Mouse (Mus musculus) limb, embryonic 12.5 days (tissue): ENCODE data around the gene Lpin1. TPM values are rescaled to one million over a fixed set of nuclear protein-coding genes. Genes with fewer than 3 reads are reported as not detected.

Source experiments
- ATAC-seq: fragments of 200-750 bp; cut with Nextera tagmentation; 2 replicates; pipeline ENCODE4 v1.8.0; 2017; ENCODE audit warnings: low read depth, moderate TSS enrichment; ENCODE audit not compliant: insufficient number of reproducible peaks, insufficient read depth, low FRiP score, low TSS enrichment
- H3K27ac ChIP-seq: fragments of 300-500 bp; sonication (generic); 2 replicates; pipeline ENCODE4 v1.5.1; 2016; ENCODE audit warnings: mild to moderate bottlenecking, moderate library complexity
- H3K27me3 ChIP-seq: fragments of 300-500 bp; sonication (generic); 2 replicates; pipeline ENCODE4 v1.6.1; 2016; ENCODE audit warnings: mild to moderate bottlenecking, moderate library complexity
- H3K36me3 ChIP-seq: fragments of 300-500 bp; sonication (generic); 2 replicates; pipeline ENCODE4 v1.6.1; 2016; ENCODE audit warnings: mild to moderate bottlenecking, moderate library complexity
- H3K4me1 ChIP-seq: fragments of 300-500 bp; sonication (generic); replicated peaks from 2 replicates; pipeline ENCODE4 v1.6.1; 2016
- H3K4me2 ChIP-seq: fragments of 300-500 bp; sonication (generic); 2 replicates; pipeline ENCODE4 v1.6.1; 2016; ENCODE audit warnings: mild to moderate bottlenecking, moderate library complexity
- H3K4me3 ChIP-seq: fragments of 300-500 bp; sonication (generic); replicated peaks from 2 replicates; pipeline ENCODE4 v1.5.1; 2016; ENCODE audit warnings: mild to moderate bottlenecking
- H3K9ac ChIP-seq: fragments of 300-500 bp; sonication (generic); replicated peaks from 2 replicates; pipeline ENCODE4 v1.6.1; 2016; ENCODE audit warnings: mild to moderate bottlenecking, moderate library complexity
- H3K9me3 ChIP-seq: fragments of 300-500 bp; sonication (generic); 2 replicates; pipeline ENCODE4 v1.6.1; 2016; ENCODE audit warnings: mild to moderate bottlenecking, moderate library complexity
- WGBS: fragments of 180-500 bp; shearing (Covaris S2); methylation state at CpG from one replicate; pipeline ENCODE4 v1.1.7; 2016; 5-methylcytosine and 5-hydroxymethylcytosine counted together
- polyA plus RNA-seq: library from polyadenylated mRNA; unstranded; fragments of >200 nt; fragmentation: Nextera tagmentation; extraction: Ambion mirVana; gene quantifications from 2 replicates; pipeline ENCODE4 v1.2.1, GENCODE M21; 2016

Lpin1 gene
- polyA plus RNA-seq, 1 experiment from 2014 or later, result 6.5 TPM

DNA sequence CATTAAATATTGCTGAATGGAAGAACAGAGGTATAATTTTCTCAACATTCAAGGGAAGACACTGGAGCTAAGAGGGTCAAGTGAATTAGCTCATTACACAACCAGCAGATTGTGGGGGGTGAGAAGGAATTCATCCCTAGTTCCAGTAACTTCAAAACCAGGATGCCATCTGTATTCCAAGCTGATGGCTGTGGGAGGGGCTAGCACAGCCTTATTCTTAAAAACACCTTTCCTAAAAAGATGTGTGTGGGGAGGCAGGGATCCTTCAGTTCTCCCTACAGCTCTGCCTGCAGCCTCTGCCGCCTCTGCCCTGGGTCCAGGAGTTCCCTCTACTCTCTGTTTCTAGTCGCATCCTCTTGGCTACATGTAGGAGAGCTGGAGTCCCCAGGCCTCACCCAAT lies 5.0 kb upstream of the Lpin1 start:
- Histone ChIP-seq H3K4me2 (no peak overlapping the region), H3K27me3 (no peaks in the 10 kb centered on the region), H3K27ac (no peak overlapping the region), H3K4me1 (peaks cover 7% of the 10 kb centered on the region), H3K9me3 (no peaks in the 10 kb centered on the region), H3K36me3 (no peaks in the 10 kb centered on the region), H3K4me3 (no peak overlapping the region), H3K9ac (no peak overlapping the region)
- WGBS, result 73% methylated on average over 2 of the region's 2 CpGs
- ATAC-seq, result no peak

DNA sequence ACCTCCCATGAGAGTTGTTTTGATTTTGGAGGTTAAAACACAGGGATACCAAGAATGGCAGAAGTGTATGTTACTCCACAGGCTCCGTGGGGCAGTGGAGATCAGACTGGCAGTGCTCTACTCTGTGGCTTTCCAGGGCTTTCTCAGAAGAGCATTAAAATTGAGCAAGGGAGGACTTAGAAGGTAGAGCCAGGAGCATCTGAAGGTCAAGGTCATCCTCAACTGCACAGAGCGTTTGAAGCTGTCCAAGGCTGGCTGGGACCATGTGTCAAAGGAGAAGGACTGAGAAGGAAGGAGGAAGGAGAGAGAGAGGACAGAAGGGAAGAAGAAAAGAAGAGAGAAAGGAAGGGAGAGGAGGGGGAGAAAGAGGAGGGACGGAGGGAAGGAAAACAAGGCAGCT lies 3.8 kb upstream of the Lpin1 start:
- 68% methylated on average over 3 of the region's 3 CpGs for WGBS
- Histone ChIP-seq H3K27ac (no peak overlapping the region), H3K4me1 (peaks cover 7% of the 10 kb centered on the region), H3K9ac (no peak overlapping the region), H3K27me3 (no peaks in the 10 kb centered on the region), H3K4me3 (no peak overlapping the region), H3K4me2 (no peak overlapping the region), H3K36me3 (no peaks in the 10 kb centered on the region), H3K9me3 (no peaks in the 10 kb centered on the region)
- ATAC-seq, result no peak

DNA sequence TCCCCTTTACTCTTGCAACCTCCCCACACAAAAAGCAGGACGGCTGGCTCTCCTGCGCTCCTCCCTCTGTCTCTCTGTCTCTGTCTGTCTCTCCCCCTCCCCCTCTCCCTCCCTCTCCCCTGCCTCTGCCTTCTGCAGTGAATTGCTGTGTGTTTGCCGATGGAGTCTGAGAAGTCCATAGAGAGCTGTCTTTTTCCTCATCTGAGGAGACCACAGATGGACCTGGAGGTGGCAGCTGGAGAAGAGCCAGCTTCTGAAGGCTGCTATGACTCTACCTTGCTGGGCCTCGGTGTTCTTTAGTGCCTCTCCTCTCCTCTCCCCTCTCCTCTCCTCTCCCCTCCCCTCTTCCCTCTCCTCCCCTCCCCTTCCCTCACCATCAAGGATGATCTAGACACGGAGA lies 5.1 kb downstream of the Lpin1 start:
- H3K36me3 ChIP-seq, result no peaks in the 10 kb centered on the region
- WGBS, result 79% methylated on average over 5 of the region's 5 CpGs
- no peak overlapping the region for H3K4me3 ChIP-seq
- H3K9ac ChIP-seq, result no peak overlapping the region
- no peak overlapping the region for H3K27ac ChIP-seq
- H3K4me2 ChIP-seq, result no peak overlapping the region
- H3K4me1 ChIP-seq, result no peaks in the 10 kb centered on the region
- H3K9me3 ChIP-seq, result 0 out of 2 replicates have a peak, but pooled peaks cover 6% of the 10 kb centered on the region
- H3K27me3 ChIP-seq, result no peaks in the 10 kb centered on the region
- ATAC-seq, result no peak

DNA sequence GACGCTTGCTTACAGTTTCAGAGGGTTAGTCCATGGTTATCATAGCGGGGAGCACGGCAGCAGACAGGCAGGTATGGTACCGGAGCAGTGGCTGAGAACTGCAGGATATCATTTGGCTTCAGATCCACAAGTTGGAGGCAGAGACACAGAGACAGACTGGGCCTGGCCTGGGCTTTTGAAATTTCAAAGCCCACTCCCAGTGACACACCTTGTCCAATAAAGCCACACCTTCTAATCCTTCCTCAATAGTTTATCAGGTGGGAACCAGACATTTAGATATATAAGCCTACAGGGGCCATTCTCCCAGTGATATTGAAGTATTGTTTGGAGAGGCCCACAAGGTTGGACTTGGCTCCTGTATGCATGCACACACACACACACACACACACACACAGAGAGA lies 8.5 kb downstream of the Lpin1 start:
- Histone ChIP-seq H3K9ac (no peak overlapping the region), H3K4me1 (no peaks in the 10 kb centered on the region), H3K9me3 (no peaks in the 10 kb centered on the region), H3K4me3 (no peak overlapping the region), H3K27me3 (no peaks in the 10 kb centered on the region), H3K4me2 (no peak overlapping the region), H3K27ac (no peak overlapping the region), H3K36me3 (no peaks in the 10 kb centered on the region)
- no peak for ATAC-seq
- WGBS, result 85% methylated on average over 4 of the region's 4 CpGs

DNA sequence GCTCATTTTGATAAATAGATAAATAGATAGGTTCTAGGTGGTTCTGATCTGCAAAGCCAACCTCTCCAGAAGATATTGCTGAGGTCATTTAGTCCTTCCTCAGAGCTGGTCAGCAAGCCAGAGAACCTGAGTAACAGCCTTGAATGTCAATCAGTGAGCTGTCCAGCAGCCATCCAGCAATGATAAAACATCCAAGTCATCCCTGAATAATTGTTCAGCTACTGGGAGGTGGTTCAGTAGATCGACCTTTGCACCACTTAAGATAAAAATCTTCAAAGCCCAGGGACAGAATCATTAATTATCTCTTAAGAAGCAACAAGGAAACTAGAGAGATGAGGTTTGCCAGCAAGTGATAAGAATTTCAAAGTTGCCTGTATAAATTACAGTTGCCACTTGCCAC lies 10.4 kb downstream of the Lpin1 start:
- Histone ChIP-seq H3K27me3 (no peaks in the 10 kb centered on the region), H3K4me2 (no peak overlapping the region), H3K4me3 (no peak overlapping the region), H3K36me3 (no peaks in the 10 kb centered on the region), H3K9ac (no peak overlapping the region), H3K9me3 (no peaks in the 10 kb centered on the region), H3K4me1 (no peaks in the 10 kb centered on the region), H3K27ac (no peak overlapping the region)
- no peak for ATAC-seq
- 43% methylated on average over 1 of the region's 1 CpGs for WGBS

DNA sequence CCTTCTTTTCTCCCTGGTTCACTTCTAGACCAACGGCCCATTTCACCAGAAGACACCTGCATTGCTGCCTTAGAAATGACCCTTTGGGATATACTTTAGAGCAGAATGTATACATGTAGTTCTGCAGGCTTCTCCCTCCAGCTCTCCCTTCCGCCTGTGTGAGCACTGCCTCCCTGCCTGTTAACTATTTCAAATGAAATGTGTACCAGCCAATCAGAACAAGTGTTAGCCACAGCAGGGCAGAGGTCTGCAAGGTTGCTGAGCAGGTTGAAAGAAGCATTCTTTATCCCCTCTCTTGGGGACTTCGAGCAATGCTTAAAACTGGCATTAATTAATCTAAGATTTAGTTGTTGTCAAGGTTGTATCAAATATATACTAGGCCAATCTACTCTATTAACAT lies 11.4 kb downstream of the Lpin1 start:
- WGBS, result 70% methylated on average over 3 of the region's 3 CpGs
- no peak for ATAC-seq
- no peak overlapping the region for H3K9ac ChIP-seq
- no peak overlapping the region for H3K27ac ChIP-seq
- no peaks in the 10 kb centered on the region for H3K9me3 ChIP-seq
- no peaks in the 10 kb centered on the region for H3K4me1 ChIP-seq
- no peaks in the 10 kb centered on the region for H3K27me3 ChIP-seq
- H3K4me2 ChIP-seq, result no peak overlapping the region
- H3K36me3 ChIP-seq, result no peaks in the 10 kb centered on the region
- H3K4me3 ChIP-seq, result no peak overlapping the region

DNA sequence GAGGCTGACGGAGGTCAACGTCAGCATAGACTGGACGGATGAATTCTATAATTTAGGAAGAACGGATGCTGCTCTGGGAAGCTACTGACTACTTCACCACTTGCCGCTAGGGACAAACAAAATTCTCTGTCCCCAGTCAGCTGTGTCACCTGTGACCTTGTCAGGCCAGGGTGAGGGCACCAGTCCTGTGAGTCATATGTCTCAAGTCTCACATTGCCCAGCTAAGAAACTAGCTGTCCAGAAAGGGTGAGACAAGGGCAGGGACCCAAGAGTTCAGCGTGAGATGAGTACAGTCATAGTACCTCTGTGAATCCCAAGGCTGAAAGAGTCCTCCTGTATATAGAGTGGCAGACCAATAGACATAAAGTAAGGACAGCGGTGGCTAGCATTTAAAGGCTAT lies 17.0 kb downstream of the Lpin1 start:
- Histone ChIP-seq H3K9ac (no peak overlapping the region), H3K4me2 (no peak overlapping the region), H3K4me3 (no peak overlapping the region), H3K27ac (no peak overlapping the region), H3K4me1 (peaks cover 31% of the 10 kb centered on the region), H3K36me3 (no peaks in the 10 kb centered on the region), H3K9me3 (no peaks in the 10 kb centered on the region), H3K27me3 (no peaks in the 10 kb centered on the region)
- no peak for ATAC-seq
- WGBS, result 91% methylated on average over 7 of the region's 7 CpGs

DNA sequence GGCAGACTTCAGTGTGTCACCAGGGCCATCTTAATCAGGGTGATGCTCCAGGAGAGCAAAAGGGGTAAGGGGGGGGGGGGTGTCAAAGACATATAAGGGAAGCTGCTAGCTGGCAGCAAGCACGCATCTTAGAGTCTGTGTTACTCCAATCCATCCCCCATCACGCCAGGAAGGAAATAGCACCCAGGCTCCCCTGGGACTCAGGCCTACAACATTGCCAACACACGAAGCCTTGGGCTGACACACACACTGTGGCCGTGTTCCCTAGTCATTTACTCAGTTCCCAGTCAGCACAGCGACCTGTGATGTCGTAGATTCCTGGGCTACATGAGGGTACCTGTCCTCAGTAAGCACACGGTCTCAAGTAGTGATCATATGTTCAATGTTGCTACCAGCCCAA lies 17.8 kb downstream of the Lpin1 start:
- Histone ChIP-seq H3K4me3 (no peak overlapping the region), H3K27me3 (no peaks in the 10 kb centered on the region), H3K27ac (no peak overlapping the region), H3K4me1 (peaks cover 38% of the 10 kb centered on the region), H3K4me2 (no peak overlapping the region), H3K9ac (no peak overlapping the region), H3K36me3 (no peaks in the 10 kb centered on the region), H3K9me3 (no peaks in the 10 kb centered on the region)
- 80% methylated on average over 7 of the region's 7 CpGs for WGBS
- ATAC-seq, result no peak

DNA sequence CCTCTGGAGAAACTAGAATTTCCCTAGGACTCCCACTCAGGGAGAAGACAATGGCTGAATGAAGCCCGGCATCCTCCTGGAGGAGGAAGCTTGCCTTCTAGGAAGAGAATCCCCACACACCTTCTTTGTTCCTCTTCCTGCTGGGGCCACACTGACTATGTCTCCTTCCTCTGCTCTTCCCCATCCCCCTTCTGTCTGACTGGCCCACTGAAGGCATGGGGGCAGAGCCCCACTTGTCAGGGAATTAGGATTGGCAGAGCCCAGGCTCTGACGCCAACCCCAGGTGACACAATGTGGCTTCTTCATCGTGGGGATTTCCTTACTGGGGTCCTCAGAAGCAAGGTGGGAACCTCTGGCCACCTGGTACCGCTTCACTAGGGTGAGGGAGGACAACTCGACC lies 18.3 kb downstream of the Lpin1 start:
- 70% methylated on average over 5 of the region's 5 CpGs for WGBS
- H3K4me2 ChIP-seq, result peak overlapping the region; percentile 57; the same call in 1 of the 2 replicates
- H3K4me1 ChIP-seq, result peaks cover 43% of the 10 kb centered on the region
- ATAC-seq, result no peak
- no peaks in the 10 kb centered on the region for H3K27me3 ChIP-seq
- no peaks in the 10 kb centered on the region for H3K36me3 ChIP-seq
- 0 out of 2 replicates have a peak overlapping the region, but pooled peaks have one; percentile 80 for H3K27ac ChIP-seq
- H3K4me3 ChIP-seq, result no peak overlapping the region
- no peaks in the 10 kb centered on the region for H3K9me3 ChIP-seq
- H3K9ac ChIP-seq, result no peak overlapping the region

DNA sequence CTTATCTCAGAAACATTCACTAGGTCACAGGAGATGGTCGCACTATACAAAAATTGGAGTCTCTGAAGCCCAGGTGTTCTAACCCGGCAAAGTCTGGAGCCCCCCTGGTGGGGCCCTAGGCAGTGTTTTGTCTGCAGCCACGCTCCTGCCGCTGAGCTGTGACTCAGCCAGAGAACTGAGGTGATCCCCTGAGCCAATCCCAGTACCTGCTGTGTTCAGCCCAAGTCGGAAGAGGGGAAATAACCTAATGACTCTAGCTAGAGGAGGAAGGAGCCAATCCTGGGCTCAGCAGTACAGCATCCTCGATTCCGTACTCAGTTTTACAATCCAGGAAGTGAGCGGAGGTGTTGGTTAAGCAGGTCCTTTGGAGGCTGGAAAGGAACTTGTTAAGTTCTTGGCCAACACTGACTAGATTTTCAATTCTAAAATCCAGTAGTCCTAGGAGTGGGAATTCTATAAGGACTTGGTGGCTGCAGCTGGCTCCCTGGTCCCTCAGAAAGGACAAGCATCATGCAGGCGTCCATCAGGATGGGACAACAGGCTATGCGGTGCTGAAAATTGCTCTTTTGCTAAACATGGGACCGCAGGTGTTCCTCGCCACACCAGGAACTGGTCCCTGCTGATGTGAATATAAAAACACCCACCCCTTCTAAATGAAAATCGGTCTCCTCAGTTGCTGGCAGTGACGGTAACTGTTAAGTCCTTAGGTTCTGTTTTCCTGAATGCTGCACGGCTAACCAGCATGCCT lies 19.1 kb downstream of the Lpin1 start:
- peak overlapping the region; percentile 31 for H3K4me3 ChIP-seq
- peak; percentile 90 for ATAC-seq
- 0 out of 2 replicates have a peak overlapping the region, but pooled peaks have one; percentile 13 for H3K9ac ChIP-seq
- H3K27ac ChIP-seq, result peak overlapping the region; percentile 80
- peaks cover 43% of the 10 kb centered on the region for H3K4me1 ChIP-seq
- no peaks in the 10 kb centered on the region for H3K9me3 ChIP-seq
- no peaks in the 10 kb centered on the region for H3K27me3 ChIP-seq
- WGBS, result 4% methylated on average over 15 of the region's 15 CpGs
- H3K4me2 ChIP-seq, result peak overlapping the region; percentile 57
- no peaks in the 10 kb centered on the region for H3K36me3 ChIP-seq

DNA sequence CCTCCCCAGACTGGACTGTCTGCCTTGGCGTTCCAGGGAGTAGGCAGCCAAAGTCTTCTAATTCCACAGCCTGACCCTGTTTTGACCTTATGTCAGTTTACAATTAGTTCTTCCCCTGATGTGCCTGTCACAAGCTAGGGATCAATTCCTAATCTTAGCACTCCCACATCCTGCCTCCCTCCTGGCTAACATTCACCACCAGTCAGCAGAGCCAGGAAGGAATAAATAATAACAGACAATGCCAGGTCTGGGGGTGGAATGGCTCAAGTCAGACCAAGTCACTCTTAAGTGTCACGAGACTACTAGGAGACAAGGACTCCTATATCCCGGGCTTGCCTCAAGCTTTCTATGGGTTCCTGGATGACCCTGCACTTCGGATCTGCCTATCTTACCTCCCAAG lies 20.8 kb downstream of the Lpin1 start:
- no peaks in the 10 kb centered on the region for H3K36me3 ChIP-seq
- no peak for ATAC-seq
- peaks cover 45% of the 10 kb centered on the region for H3K4me1 ChIP-seq
- peak overlapping the region; percentile 75; the same call in 1 of the 2 replicates for H3K4me3 ChIP-seq
- no peaks in the 10 kb centered on the region for H3K27me3 ChIP-seq
- 19% methylated on average over 4 of the region's 4 CpGs for WGBS
- H3K9ac ChIP-seq, result no peak overlapping the region; the same call in 1 of the 2 replicates
- H3K27ac ChIP-seq, result no peak overlapping the region
- peak overlapping the region; percentile 85 for H3K4me2 ChIP-seq
- H3K9me3 ChIP-seq, result no peaks in the 10 kb centered on the region
